Mouse (Mus musculus) urinary bladder, postnatal 14 days (tissue): ENCODE measurements around the gene Net1.
"Not testable (repeated sequence)": the region's sequence is repeated elsewhere in the genome, so short reads cannot be mapped to it uniquely, and the experiment has no call there.

Experiments
- DNase-seq: peaks from one replicate; pipeline ENCODE4 v3.0.0; 2021; ENCODE audit warnings: low spot score

Gene Net1

DNA sequence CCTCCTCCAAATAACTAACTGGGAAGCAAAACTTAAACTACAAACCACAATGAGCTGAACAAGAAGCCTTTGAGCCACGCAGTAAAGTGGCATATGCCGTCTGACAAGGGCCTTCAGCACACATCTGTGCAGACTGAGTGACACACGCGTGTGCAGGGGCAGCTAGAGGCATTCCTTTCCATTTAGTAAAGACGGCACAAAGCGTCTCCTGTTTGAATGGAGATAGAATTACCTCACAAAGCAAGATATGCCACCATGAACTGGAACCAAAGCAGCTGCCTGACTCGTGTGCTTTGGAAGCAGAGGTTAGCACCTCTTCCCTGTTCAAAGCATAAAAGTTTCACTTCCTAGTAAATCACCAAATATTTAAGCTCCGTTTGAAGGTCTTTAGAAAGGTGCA, 28.0 kb downstream of the Net1 start:
- no peak for DNase-seq

DNA sequence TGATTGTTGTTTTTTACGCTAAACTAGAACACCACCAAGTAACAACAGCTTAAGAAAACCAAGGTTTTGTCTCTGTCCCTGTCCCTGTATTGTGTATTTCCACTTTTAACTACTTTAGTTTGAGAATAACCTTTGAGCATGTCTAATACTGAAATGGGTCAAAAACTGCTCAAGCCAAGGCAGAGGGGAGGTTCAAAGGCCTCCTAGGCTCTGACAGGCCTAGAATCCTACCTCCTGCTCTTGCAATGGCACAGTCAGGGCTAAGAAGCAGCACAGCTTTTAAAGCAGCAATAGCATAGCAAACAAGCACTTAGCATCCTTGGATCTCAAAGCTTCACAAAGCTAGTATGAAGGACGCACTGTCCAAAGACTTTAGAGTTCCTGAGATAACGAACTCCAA, 28.9 kb downstream of the Net1 start:
- no peak for DNase-seq

DNA sequence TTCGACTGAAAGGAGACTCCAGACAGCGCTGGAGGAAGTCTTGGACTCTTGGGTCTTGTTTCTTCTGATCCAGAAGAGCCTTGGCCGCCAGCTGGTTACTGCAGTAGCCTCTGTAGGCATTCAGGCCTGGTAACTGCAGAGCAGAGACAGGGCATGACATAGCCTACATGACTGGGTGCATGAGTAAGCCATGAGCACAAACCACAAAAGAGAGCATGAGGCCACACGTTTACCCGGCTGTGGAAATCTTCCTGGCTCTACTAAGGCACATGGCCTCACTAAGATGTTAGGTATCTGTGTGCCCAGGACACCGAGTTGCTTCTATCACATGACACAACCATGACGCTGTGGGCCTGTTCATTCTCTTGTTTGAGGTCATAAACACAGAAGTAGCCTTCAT, 31.4 kb downstream of the Net1 start:
- no peak for DNase-seq

DNA sequence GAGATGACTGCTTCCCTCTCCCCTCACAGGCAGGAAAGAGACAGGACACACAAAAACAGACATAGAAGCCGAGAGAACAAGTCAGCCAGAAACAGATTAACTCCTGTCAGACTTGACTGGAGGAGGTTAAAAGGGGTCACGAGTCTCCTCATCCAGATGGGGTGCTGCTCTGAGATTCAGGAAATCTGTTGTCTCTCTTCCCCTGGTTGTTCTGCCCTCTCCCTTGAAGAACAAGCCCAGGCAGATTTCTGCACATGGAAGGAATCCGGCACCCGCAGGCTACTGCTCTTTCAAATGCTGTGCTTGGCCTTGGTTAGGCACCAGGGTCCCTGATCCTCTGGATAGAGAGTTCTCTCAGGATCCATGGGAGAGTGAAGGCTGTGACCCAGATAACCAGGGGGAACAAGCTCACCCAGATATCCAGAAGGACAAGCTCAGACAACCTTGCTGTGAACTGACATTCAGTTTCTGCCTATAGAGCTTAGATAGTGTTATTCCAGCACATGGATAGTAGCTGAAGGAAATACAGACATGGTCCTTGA, 40.3 kb downstream of the Net1 start:
- peak; percentile 41 for DNase-seq

DNA sequence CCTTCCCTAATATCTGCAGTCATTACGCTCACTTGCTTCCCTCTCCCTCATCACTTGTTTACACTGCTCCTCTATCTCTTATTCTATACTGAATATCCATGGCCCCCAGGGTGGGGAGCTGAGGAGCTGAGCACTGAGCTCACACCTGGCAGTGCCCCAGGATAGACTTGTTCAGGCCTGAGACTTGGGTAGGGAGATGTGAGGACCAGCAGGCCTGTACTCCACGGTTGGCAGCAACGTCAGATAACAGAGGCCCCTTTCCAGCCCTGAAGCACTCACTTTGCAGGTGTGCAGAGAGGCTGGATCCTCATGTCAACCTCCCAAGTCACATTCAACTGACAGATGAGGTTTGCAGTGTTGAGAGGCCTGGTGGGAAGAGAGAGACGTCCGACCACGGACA, 40.8 kb downstream of the Net1 start:
- DNase-seq = peak; percentile 67

DNA sequence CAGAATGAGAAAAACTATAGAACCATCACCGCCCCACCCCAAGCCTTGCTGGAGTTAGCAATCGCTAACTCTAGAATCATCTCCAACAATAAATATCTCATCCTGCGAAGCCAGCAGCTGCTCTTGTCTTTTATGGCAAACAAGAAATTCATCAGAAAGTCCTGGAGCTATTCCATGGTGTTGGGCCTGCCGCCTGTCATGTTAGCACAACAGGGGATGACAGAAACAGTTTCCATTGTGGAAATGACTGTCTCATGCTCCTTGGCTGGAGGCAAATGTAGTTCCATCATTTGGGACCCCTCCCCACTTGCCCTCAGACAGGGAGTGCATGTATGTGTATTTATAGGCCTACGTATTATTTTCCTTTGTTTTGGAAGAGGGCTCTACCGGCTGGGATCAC, 41.6 kb downstream of the Net1 start:
- no peak for DNase-seq

DNA sequence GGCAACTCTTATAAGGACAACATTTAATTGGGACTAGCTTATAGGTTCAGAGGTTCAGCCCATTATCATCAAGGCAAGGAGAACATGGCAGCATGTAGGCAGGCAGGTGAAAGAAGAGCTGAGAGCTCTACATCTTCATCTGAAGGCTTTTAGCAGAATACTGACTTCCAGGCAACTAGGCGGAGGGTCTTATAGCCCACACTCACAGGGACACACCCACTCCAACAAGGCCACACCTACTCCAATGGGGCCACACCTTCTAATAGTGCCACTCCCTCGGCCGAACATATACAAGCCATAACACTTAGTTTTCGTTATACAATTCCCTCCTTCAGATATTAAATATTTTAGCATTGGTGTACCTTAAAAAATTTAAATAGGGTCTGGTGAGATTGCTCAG, 45.2 kb downstream of the Net1 start:
- DNase-seq = no peak

DNA sequence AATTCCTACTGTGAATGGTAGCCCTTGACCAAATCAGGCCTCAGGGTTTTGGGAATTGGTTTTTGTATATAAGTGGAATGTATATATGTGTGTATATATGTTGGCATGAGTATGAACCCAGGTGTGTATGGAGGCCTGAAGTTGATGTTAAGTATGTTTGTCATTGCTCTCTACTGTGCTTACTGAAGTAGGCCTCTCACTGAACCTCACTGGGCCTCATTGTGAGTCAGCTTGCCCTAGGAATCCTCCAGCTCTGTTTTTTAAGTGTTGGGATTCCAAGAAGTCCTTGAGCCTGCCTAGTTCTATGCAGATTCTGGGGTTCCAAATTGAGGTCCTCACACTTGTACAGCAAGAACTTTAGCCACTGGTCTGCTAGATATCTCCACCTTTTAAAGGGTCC, 48.1 kb downstream of the Net1 start:
- no peak for DNase-seq

DNA sequence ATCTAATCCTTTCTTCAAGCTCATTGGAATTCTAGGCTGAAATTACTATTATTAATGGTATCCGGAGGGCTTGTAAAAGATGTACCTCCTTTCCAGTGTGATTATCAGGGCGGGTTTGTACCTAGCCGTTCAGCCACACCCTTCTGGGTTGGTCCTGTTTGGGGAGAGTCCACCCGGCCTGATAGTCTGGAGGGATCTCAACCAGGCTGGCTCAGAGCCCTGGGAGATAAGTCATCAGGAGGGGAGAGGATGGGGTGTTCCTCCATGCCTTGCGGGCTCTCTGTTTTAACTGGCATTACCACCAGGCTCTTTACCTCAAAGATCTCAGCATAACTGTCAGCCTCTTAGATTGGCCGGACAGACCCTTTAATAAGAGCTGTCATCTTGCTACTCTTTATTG, 50.9 kb downstream of the Net1 start:
- DNase-seq = peak; percentile 39

DNA sequence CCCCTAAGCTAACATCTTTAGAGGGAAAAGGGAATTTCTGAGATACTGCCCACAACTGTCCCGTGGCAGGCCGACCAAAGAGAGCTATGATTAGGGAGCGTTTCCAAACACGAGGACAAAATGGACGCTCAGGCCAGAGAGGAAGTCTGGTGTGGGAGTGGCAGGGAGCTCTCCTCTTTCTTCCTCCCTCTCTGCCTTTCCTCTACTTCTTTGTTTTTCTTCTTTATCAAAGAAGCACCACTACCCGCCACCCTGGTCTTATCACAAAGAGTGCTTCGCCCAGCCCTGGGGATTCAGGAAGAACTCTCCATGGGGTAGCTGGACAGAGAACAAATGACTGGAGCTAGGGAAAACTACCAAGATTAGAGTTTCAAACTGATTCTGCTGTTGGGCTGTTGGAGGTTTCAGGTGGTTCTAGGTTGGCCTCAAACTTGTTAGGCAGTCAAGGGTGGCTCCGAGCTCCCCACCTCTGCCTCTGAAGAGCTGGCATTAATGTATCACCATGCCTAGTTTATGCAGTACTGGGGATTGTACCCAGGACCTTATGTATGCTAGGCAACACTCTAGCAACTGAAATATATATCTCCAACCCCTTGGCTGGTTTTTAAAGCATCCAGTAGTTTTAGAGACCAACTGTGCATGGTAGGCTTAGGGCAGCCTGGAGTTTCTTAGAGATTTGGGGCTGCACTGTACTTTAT, 51.5 kb downstream of the Net1 start:
- DNase-seq = no peak

DNA sequence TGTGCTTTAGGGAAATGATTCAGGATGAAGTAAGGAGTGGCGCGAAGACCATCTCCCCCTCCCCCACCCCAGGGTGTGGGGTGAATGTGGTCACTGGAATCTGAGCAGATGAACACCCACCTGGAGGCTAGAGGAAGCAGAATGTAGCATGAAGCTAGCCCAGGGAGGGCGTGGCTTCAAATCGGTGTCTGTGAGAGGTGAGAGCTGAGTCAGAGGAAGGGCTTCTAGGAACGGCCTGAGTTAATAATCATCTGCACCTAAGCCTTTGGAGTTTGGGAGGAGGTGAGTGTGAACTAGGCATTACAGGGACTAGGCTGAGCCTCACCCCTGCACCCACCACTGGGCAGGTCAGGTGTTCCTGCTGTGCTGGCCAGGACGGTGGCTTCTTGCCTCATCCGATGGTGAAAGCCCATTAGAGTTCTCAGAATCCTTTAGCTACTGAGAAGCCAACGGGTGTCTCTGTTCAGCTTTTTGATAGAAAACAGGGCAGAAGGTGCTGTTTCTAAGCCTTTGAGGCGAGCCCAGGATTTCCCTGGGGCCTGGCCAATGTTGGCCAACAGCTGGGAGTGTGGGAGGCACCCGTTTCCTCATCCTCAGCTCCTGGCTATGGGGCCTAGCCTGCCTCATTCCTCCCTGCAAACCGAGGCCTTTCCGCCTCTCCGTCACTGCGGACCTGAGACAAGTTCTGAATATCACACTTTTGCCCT, 52.2 kb downstream of the Net1 start:
- peak; percentile 31 for DNase-seq

DNA sequence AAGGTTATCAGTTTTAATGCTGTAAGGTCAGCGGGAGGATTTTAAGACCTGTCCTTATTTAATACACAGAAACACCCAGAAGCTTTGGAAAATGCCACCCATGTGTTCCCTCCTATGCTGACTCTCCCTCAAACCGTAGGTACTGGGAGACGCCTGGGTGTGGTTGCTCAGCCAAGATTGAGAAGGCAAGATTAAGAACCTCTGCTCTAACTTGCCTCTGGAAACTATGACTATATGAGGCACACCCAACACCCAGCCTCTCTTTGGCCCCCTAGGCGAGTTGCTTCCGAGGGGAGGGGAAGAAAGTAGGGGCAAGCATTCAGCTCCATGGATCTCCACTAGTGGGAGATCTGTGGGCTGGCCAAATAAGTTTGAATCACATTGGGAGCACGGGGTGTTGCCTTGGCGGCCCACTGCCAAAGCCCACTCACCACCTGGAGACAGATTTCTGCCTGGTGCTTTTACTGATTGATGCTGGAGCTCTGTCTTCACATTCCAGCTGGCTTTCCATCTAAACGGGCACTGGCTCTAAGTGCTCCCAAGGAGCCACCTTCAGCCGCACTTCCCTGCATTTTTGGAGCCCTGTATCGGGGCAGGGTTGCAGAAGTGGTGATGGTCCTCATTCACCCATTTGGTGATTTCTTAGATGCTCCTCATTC, 55.0 kb downstream of the Net1 start:
- peak; percentile 34 for DNase-seq

DNA sequence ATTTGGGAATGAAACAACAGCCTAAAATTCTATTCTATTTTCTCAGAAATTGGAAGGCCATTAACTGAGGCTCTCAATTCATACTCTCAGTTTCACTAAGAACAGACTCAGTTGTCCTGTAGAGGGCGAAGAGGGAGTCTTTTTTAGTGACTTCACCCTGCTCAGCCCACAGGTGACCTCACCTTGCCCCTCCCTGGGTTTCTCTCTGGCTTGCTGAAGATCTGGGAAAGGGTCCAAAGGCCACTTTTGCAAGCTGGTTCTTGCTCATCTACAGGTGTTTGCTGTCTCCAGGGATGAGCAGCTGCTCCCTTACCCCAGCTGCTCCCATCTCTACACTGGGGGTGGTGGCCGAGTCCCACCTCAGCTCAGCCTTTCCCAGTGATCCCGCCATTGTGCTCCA, 55.7 kb downstream of the Net1 start:
- DNase-seq = peak; percentile 32

DNA sequence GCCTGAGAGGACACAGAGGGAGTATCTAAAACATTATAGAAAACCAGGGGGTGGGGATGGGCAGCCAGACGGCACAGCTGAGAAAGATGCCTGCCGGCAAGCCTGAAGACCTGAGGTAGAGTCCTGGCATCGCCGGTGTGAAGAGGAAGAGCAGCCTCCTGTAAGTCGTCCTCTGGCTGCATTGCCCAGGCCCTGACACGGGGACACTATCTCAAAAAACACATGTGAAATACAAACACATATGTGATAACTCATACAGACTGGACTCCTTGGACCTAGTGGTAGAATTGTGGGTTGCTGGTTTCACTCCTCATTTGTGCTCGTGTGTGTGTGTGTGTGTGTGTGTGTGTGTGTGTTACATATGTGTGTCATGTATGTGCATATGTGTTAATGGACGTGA, 56.8 kb downstream of the Net1 start:
- no peak for DNase-seq

DNA sequence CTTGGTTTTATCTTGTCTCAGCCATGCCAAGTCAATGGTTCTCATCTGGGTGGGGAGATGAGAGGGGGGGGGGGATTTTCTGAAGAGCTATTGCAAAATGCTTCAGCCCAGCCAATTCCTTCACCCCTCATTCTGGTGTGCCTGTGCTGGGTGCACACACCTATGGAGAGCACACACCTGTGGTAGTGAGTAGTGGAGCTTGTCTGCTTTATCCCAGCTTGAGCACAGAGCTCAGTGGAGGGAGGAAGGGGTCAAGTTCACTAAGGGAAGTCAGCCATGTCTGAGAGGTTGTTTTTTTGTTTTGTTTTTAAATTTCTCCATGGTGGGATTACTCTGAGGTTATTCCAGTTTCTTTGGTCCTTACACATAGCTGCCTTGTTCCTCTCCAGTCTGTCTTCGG, 61.8 kb downstream of the Net1 start:
- DNase-seq = no peak

DNA sequence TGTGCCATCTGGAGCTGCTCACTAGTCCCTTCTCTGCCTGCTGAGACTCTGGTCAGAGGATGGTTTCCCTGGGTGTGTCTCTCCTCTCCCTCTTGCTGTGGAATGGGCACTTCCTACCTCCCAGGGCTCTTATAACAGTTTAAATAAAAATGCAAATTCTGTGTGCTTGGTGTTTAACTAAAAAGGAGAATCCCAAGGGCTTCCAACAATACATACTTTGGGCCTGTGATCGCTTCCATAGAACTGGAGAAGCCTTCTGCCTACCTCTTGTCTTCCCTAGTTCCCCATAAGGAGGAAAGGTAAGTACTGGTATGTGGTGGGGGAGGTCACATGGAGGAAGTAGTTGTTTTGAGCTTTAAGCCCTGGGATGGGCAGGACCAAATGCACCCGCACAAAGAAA, 63.2 kb downstream of the Net1 start:
- DNase-seq = no peak

DNA sequence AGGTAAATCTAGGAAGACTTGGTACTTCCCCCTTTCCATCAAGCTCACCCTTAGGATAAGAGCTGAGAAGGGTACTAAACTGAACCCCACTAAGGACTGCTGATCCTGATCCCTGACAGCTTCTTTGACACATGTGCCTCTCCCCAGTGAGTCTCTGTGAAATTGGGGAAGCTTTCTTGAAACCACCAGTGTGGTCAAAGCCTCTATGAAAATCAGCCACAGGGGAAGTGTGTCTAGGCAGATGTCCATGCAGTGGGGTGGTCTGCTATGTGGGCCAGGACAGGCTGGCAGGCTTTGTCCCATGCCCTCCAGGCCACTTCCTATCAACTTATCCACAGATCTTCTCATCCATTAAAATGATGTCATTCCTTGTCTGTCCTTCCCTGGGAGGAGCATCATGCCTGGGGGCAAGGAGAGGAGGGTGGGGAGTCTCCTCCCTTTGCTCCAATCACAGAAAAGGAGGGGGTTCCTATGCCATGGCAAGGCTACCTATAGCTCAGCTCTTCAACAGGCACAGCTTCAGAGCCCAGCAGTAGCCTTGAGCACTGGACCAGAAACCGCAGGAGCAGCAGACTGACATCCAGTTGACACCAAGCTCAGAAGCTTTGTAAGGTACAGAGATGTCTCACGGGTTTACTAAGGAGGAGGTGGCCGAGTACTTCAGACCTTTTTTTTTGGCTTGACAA, 64.2 kb downstream of the Net1 start, which contains the start of gene Calm5:
TSS of gene Calm5 (plus strand) at position 526 of the 686 bp plus-strand sequence.
- not testable (repeated sequence) for DNase-seq

DNA sequence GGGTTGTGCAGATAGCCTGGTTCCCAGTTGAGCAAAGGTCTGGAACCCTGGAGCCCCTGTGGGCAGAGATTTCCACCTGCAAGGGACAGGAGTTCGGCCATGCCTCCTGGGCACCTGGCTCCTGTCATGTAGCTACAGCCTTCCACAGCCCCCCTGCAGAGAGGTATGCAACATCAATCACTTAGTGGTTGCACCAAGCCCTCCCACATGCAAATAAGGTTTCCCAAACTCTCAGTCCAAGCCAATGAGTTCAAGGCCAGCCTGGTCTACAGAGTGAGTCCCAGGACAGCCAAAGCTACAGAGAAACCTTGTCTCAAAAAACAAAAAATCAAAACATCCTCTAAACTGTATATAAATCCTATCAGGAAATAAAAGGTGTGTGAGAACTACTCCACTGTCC, 67.7 kb downstream of the Net1 start:
- no peak for DNase-seq

DNA sequence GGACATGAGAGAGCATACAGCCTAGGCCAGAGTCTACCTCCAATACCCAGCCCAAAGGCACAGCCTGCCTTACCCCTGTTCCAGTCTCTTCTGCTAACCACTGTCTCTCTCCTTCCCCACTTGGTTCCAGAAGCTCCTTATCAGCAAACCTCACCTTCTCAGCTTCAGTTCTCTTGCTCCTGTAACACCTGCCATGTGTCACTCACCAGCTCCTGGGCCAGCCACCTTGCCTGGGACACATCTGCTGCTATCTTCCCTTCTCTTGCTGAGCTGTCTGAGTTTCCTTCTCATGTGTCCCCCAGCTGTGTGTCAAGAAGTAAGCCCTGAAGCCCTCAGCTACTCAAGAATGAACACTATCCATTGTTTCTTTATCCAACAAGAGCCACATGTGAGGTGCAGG, 77.4 kb downstream of the Net1 start:
- DNase-seq = not testable (repeated sequence)

DNA sequence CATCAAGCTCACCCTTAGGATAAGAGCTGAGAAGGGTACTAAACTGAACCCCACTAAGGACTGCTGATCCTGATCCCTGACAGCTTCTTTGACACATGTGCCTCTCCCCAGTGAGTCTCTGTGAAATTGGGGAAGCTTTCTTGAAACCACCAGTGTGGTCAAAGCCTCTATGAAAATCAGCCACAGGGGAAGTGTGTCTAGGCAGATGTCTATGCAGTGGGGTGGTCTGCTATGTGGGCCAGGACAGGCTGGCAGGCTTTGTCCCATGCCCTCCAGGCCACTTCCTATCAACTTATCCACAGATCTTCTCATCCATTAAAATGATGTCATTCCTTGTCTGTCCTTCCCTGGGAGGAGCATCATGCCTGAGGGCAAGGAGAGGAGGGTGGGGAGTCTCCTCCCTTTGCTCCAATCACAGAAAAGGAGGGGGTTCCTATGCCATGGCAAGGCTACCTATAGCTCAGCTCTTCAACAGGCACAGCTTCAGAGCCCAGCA, 80.7 kb downstream of the Net1 start, which contains the start of gene Calm4:
TSS of gene Calm4 (plus strand) at position 446 of the 496 bp plus-strand sequence.
- DNase-seq = not testable (repeated sequence)

DNA sequence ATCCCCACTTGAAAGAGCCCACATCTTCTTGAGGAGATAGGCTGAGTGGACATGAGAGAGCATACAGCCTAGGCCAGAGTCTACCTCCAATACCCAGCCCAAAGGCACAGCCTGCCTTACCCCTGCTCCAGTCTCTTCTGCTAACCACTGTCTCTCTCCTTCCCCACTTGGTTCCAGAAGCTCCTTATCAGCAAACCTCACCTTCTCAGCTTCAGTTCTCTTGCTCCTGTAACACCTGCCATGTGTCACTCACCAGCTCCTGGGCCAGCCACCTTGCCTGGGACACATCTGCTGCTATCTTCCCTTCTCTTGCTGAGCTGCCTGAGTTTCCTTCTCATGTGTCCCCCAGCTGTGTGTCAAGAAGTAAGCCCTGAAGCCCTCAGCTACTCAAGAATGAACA, 84.4 kb downstream of the Net1 start:
- not testable (repeated sequence) for DNase-seq

DNA sequence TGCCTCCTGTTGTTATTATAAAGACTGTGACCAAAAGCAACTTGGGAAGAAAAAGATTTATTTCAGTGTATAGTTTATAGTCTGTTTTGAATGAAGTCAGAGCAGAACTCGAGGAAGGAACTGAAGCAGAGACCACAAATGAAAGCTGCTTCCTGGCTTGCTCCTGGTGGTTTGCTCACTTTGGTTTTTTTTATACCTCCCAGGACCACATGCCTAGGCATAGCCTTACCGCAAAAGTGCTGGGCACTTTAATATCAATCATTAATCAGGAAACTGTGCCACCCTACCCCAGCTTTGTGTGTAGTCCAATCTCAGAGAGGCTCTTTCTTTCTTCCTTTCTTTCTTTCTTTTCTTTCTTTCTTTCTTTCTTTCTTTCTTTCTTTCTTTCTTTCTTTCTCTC, 85.6 kb downstream of the Net1 start:
- no peak for DNase-seq
